Mouse (Mus musculus): ENCODE data around the gene Ccdc73. TPM values are rescaled to one million over a fixed set of nuclear protein-coding genes. Genes with fewer than 3 reads are reported as not detected.
"Not testable (repeated sequence)": the region's sequence is repeated elsewhere in the genome, so short reads cannot be mapped to it uniquely, and the experiment has no call there.

The Ccdc73 gene
- 3.7 and 4.8 TPM in 2 replicates for polyA plus RNA-seq (2016; fragmentation: Nextera tagmentation; extraction: Ambion mirVana)

- 80% methylated on average over 13 of the region's 13 CpGs for WGBS (ENCODE audit: insufficient replicate concordance)
- no peak within 1 kb of the TSS for H3K4me2 ChIP-seq
- no peaks in the 10 kb centered on the region for H3K27me3 ChIP-seq (replicated peaks)
- H3K4me1 ChIP-seq, result no peaks in the 10 kb centered on the region
- H3K9ac ChIP-seq, result no peak within 1 kb of the TSS
- ATAC-seq, result no peak
- no peaks in the 10 kb centered on the region for H3K9me3 ChIP-seq (replicated peaks)
- no peaks in the 10 kb centered on the region for H3K36me3 ChIP-seq
- no peak within 1 kb of the TSS for H3K4me3 ChIP-seq
- H3K27ac ChIP-seq, result no peak within 1 kb of the TSS
Observed at GRCm38 (mm10) chr2:104867282-104867855, at the start of gene Ccdc73. TSS of gene Ccdc73 (plus strand) at chr2:104867805.

DNA sequence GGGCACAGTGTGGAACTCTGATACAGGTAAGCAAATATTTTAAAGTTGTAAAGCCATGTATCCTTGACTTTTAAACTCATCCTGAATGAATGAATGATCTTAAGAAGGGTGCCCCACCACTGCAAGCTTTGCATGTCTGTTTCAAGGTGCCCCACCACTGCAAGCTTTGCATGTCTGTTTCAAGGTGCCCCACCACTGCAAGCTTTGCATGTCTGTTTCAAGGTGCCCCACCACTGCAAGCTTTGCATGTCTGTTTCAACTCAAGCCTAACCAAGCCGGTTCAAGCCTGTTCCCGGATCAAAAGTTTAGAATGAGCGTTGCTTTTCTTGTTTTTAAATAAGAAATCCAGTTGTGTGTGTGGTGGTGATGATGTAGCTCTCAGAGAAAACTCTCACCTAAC, 48.8 kb upstream of the Ccdc73 start:
- H3K4me3 ChIP-seq; H3K27ac ChIP-seq; H3K9me3 ChIP-seq (replicated peaks); H3K9ac ChIP-seq; H3K27me3 ChIP-seq (replicated peaks); H3K36me3 ChIP-seq; ATAC-seq; H3K4me2 ChIP-seq: not testable (repeated sequence)
- 83% methylated on average over 3 of the region's 3 CpGs for WGBS (ENCODE audit: insufficient replicate concordance)
- H3K4me1 ChIP-seq, result peaks cover 32% of the 10 kb centered on the region

DNA sequence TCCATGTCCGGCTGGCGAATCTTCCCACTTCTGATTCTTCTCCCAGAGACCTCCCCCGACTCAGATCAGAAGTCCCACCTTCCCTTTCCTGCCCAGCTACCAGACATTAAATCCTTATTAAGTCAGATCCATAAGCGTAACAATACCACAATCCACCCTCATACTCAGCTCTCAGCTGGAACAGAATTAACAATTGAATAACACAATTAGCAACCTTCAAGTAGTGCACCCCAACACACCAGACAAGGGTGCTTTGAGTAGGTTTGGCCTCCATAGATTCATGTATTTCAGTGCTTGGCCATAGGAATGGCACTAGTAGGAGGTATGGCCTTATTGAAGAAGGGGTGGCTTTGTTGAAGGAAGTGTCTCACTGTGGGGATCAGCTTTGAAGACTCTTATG, 41.4 kb upstream of the Ccdc73 start:
- Histone ChIP-seq H3K9me3 (replicated peaks) (no peaks in the 10 kb centered on the region), H3K9ac (no peak overlapping the region), H3K27ac (no peak overlapping the region), H3K27me3 (replicated peaks) (no peaks in the 10 kb centered on the region), H3K36me3 (no peaks in the 10 kb centered on the region), H3K4me1 (no peaks in the 10 kb centered on the region), H3K4me3 (no peak overlapping the region), H3K4me2 (no peak overlapping the region)
- WGBS (ENCODE audit: insufficient replicate concordance), result 82% methylated on average over 4 of the region's 4 CpGs
- ATAC-seq, result no peak

DNA sequence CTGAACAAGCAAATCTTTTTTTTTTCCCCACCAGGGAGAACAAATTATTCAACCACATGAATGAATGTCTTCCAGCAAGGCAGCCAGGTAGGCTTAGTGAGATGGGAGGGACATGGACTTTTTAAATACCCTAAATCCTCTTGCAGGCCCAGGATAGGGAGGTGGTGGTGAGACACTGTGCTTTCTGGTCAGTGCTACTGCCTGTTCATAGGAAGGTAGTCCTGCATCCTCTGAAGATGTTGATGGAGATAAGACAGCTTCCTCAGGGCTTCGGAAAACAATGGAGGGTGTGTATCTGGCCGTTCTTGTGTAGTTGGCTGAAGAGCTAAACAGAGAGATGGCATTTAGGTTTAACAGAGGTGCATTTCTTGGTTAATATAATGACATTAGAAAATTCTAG, 35.1 kb upstream of the Ccdc73 start:
- Histone ChIP-seq H3K4me3 (no peak overlapping the region), H3K27me3 (replicated peaks) (no peaks in the 10 kb centered on the region), H3K36me3 (no peaks in the 10 kb centered on the region), H3K4me2 (no peak overlapping the region), H3K9me3 (replicated peaks) (no peaks in the 10 kb centered on the region), H3K27ac (no peak overlapping the region), H3K9ac (no peak overlapping the region), H3K4me1 (no peaks in the 10 kb centered on the region)
- WGBS (ENCODE audit: insufficient replicate concordance), result 70% methylated on average over 2 of the region's 2 CpGs
- no peak for ATAC-seq

DNA sequence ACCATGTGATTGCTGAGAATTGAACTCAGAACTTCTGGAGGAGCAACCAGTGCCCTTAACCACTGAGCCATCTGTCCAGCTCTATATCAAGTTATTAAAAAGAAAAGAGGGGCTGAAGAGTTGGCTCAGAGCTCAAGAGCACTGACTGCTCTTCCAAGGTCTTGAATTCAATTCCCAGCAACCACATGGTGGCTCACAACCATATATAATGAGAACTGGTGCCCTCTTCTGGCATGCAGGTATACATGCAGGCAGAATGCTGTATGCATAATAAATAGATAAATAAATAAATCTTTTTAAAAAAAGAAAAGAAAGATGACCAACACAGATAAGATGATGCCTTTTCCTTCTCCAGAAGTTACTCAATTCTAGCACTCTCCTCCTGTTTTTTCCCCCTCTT, 26.6 kb upstream of the Ccdc73 start:
- Histone ChIP-seq H3K9ac (no peak overlapping the region), H3K4me3 (no peak overlapping the region), H3K9me3 (replicated peaks) (no peaks in the 10 kb centered on the region), H3K4me2 (no peak overlapping the region), H3K36me3 (no peaks in the 10 kb centered on the region), H3K27me3 (replicated peaks) (no peaks in the 10 kb centered on the region), H3K4me1 (no peaks in the 10 kb centered on the region), H3K27ac (no peak overlapping the region)
- no peak for ATAC-seq

DNA sequence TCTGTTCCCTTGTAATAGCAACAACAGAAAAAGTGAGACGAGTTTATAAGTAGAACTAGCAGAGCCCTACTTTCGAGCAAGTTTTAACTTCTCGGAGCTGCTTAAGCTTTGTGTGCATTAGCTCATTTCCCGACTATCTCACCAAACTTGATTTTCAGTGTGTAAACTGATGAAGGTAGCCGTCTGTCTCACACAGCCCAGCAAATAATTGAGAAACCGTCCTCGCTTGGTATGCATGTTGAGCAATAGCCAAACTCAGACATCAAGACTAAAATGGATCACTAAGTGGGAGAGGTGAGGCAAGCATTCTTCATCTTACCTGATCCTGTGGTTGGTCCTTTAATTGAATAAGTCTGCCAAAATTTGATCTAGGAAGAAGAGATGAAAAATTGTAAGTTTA, 25.9 kb upstream of the Ccdc73 start:
- no peak for ATAC-seq
- WGBS (ENCODE audit: insufficient replicate concordance), result 69% methylated on average over 7 of the region's 7 CpGs
- Histone ChIP-seq H3K4me1 (no peaks in the 10 kb centered on the region), H3K9me3 (replicated peaks) (no peaks in the 10 kb centered on the region), H3K27me3 (replicated peaks) (no peaks in the 10 kb centered on the region), H3K9ac (no peak overlapping the region), H3K36me3 (no peaks in the 10 kb centered on the region), H3K27ac (no peak overlapping the region), H3K4me3 (no peak overlapping the region), H3K4me2 (no peak overlapping the region)

- Histone ChIP-seq H3K9me3 (replicated peaks) (no peaks in the 10 kb centered on the region), H3K4me2 (no peak overlapping the region), H3K9ac (no peak overlapping the region), H3K4me1 (no peaks in the 10 kb centered on the region), H3K27me3 (replicated peaks) (no peaks in the 10 kb centered on the region), H3K36me3 (no peaks in the 10 kb centered on the region), H3K4me3 (no peak overlapping the region), H3K27ac (no peak overlapping the region)
- no peak for ATAC-seq
Observed at GRCm38 (mm10) chr2:104842559-104842958, 25.0 kb upstream of the Ccdc73 start.

- Histone ChIP-seq H3K4me3 (no peak overlapping the region), H3K4me1 (peaks cover 11% of the 10 kb centered on the region), H3K27ac (no peak overlapping the region), H3K27me3 (replicated peaks) (peaks cover 39% of the 10 kb centered on the region), H3K9ac (no peak overlapping the region), H3K36me3 (no peaks in the 10 kb centered on the region), H3K9me3 (replicated peaks) (no peaks in the 10 kb centered on the region), H3K4me2 (no peak overlapping the region)
- 33% methylated on average over 4 of the region's 4 CpGs for WGBS (ENCODE audit: insufficient replicate concordance)
- no peak for ATAC-seq
Observed at GRCm38 (mm10) chr2:104846638-104847414, 20.8 kb upstream of the Ccdc73 start.

GRCm38 (mm10) chr2:104847645-104848044, 20.0 kb upstream of the Ccdc73 start:
- 38% methylated on average over 2 of the region's 2 CpGs for WGBS (ENCODE audit: insufficient replicate concordance)
- ATAC-seq, result no peak

DNA sequence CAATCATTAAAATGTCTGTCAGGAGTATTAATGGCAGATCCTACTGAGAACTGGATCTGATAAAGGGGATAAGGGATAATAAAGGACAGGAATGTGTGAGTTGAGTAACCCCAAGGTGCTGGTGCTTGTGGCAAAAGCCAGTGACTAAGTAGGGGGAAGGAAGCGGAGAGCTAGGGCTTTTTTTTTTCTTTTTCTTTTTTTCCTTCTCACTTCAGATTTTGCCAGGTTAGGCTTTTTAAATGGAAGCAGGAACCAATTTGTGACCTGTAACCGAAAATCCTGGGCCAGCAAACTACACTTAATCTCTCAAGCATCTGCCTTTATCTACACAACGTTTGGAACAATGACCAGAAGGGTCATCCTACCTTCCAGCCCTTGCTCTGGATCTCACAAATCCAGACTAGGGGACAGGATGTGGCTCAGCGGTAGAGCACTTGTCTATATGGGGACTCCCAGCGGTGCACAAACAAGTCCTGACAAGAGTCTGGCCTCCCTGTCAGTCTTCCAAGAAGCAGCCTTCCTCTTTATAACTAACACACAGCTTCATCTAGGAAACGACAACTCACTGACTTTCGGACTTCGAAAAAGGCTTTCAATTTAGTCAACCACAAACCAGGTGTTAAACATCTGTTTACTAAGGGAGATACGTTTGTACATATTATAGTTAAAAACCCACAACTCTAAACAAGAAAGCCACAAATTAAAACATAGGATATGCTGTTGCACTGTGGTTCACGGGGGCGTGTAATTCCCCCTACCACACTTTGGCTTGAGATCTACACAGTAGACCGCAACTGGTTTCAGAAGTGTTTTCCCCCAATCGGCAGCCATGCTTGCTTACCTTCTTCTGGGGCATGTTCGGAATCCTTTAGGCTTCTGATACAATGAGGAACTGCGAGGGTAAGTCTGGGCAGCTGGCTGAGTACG, 19.1 kb upstream of the Ccdc73 start:
- Histone ChIP-seq H3K27me3 (replicated peaks) (peaks cover 46% of the 10 kb centered on the region), H3K4me2 (peak overlapping the region; percentile 80), H3K36me3 (no peaks in the 10 kb centered on the region), H3K9ac (no peak overlapping the region), H3K4me3 (peak overlapping the region; percentile 57), H3K4me1 (peaks cover 11% of the 10 kb centered on the region), H3K27ac (no peak overlapping the region), H3K9me3 (replicated peaks) (no peaks in the 10 kb centered on the region)
- no peak for ATAC-seq
- WGBS (ENCODE audit: insufficient replicate concordance), result 15% methylated on average over 16 of the region's 16 CpGs

More at GRCm38 (mm10) chr2:104847645-104848044, 20.0 kb upstream of the Ccdc73 start:
- no peak overlapping the region for H3K9ac ChIP-seq
- no peak overlapping the region for H3K27ac ChIP-seq
- no peak overlapping the region for H3K4me3 ChIP-seq
- H3K4me2 ChIP-seq, result no peak overlapping the region
- peaks cover 45% of the 10 kb centered on the region for H3K27me3 ChIP-seq (replicated peaks)
- no peaks in the 10 kb centered on the region for H3K36me3 ChIP-seq
- H3K4me1 ChIP-seq, result peaks cover 11% of the 10 kb centered on the region
- no peaks in the 10 kb centered on the region for H3K9me3 ChIP-seq (replicated peaks)

- Histone ChIP-seq H3K27me3 (replicated peaks) (peaks cover 46% of the 10 kb centered on the region), H3K27ac (no peak within 1 kb of the TSS), H3K4me1 (peaks cover 11% of the 10 kb centered on the region), H3K9me3 (replicated peaks) (no peaks in the 10 kb centered on the region), H3K9ac (peak within 1 kb of the TSS; percentile 23; the same call in 1 of the 2 replicates), H3K36me3 (no peaks in the 10 kb centered on the region), H3K4me2 (peak within 1 kb of the TSS; percentile 80), H3K4me3 (peak within 1 kb of the TSS; percentile 57)
- WGBS (ENCODE audit: insufficient replicate concordance), result 1% methylated on average over 62 of the region's 62 CpGs
- peak; percentile 75 for ATAC-seq
Observed at GRCm38 (mm10) chr2:104849276-104849990, 18.2 kb upstream of the Ccdc73 start, which contains the start of gene Prrg4. TSS of gene Prrg4 (minus strand) at chr2:104849876.

All from liver, embryonic 12.5 days (tissue).